Mouse (Mus musculus) midbrain, embryonic 15.5 days (tissue): ENCODE results near the gene G530012D18Rik. TPM values are rescaled to one million over a fixed set of nuclear protein-coding genes. Genes with fewer than 3 reads are reported as not detected.
"Not testable (repeated sequence)": the region's sequence is repeated elsewhere in the genome, so short reads cannot be mapped to it uniquely, and the experiment has no call there.

ENCODE experiments used
- ATAC-seq: fragments of 200-750 bp; cut with Nextera tagmentation; replicated peaks from 2 replicates; pipeline ENCODE4 v1.8.0; 2017; ENCODE audit warnings: moderate TSS enrichment
- H3K27ac ChIP-seq: fragments of 300-500 bp; sonication (generic); 2 replicates; pipeline ENCODE4 v1.5.1; 2015; ENCODE audit warnings: mild to moderate bottlenecking, inconsistent platforms
- H3K27me3 ChIP-seq: fragments of 300-500 bp; sonication (generic); replicated peaks from 2 replicates; pipeline ENCODE4 v1.6.1; 2015; ENCODE audit warnings: inconsistent platforms
- H3K36me3 ChIP-seq: fragments of 300-500 bp; sonication (generic); replicated peaks from 2 replicates; pipeline ENCODE4 v1.6.1; 2015; ENCODE audit warnings: inconsistent platforms
- H3K4me1 ChIP-seq: fragments of 300-500 bp; sonication (generic); 2 replicates; pipeline ENCODE4 v1.6.1; 2015; ENCODE audit warnings: inconsistent platforms
- H3K4me2 ChIP-seq: fragments of 300-500 bp; sonication (generic); 2 replicates; pipeline ENCODE4 v1.6.1; 2015; ENCODE audit warnings: inconsistent platforms, mild to moderate bottlenecking, moderate library complexity
- H3K4me3 ChIP-seq: fragments of 300-500 bp; sonication (generic); 2 replicates; pipeline ENCODE4 v1.5.1; 2015; ENCODE audit warnings: mild to moderate bottlenecking, inconsistent platforms
- H3K9ac ChIP-seq: fragments of 300-500 bp; sonication (generic); 2 replicates; pipeline ENCODE4 v1.6.1; 2015; ENCODE audit warnings: mild to moderate bottlenecking, inconsistent platforms
- H3K9me3 ChIP-seq: fragments of 300-500 bp; sonication (generic); 2 replicates; pipeline ENCODE4 v1.6.1; 2016; ENCODE audit warnings: inconsistent platforms
- WGBS: fragments of 180-500 bp; shearing (Covaris S2); methylation state at CpG from one replicate; pipeline ENCODE4 v1.1.7; 2015; ENCODE audit warnings: mixed read lengths; 5-methylcytosine and 5-hydroxymethylcytosine counted together
- polyA plus RNA-seq: library from polyadenylated mRNA; unstranded; fragments of >200 nt; fragmentation: Nextera tagmentation; extraction: Ambion mirVana; gene quantifications from 2 replicates; pipeline ENCODE4 v1.2.1, GENCODE M21; 2015

Gene G530012D18Rik
- not detected in 2 replicates for polyA plus RNA-seq

- ATAC-seq, H3K9ac ChIP-seq, H3K9me3 ChIP-seq, H3K36me3 ChIP-seq, H3K27me3 ChIP-seq, H3K4me1 ChIP-seq, H3K27ac ChIP-seq, H3K4me3 ChIP-seq, H3K4me2 ChIP-seq: not testable (repeated sequence)
- 92% methylated on average over 2 of the region's 3 CpGs for WGBS
Measured at GRCm38 (mm10) chr1:85575376-85575775, at the start of gene G530012D18Rik. Gene G530012D18Rik (plus strand): TSS chr1:85575676.

GRCm38 (mm10) chr1:85526401-85526800 is 49.1 kb upstream of the G530012D18Rik start:
- H3K4me3 ChIP-seq, ATAC-seq, H3K9ac ChIP-seq, H3K4me1 ChIP-seq, H3K9me3 ChIP-seq, H3K27ac ChIP-seq, H3K27me3 ChIP-seq, H3K4me2 ChIP-seq, H3K36me3 ChIP-seq: not testable (repeated sequence)
- 73% methylated on average over 3 of the region's 3 CpGs for WGBS

GRCm38 (mm10) chr1:85528451-85529110 is 46.9 kb upstream of the G530012D18Rik start:
- not testable (repeated sequence) for H3K27me3 ChIP-seq, H3K4me1 ChIP-seq, H3K9ac ChIP-seq, H3K4me3 ChIP-seq, H3K27ac ChIP-seq, H3K9me3 ChIP-seq, H3K36me3 ChIP-seq, ATAC-seq, H3K4me2 ChIP-seq
- 80% methylated on average over 15 of the region's 15 CpGs for WGBS

GRCm38 (mm10) chr1:85543818-85544217 is 31.7 kb upstream of the G530012D18Rik start:
- not testable (repeated sequence) for ATAC-seq

GRCm38 (mm10) chr1:85546442-85546841 is 29.0 kb upstream of the G530012D18Rik start:
- not testable (repeated sequence) for H3K36me3 ChIP-seq, H3K27ac ChIP-seq, H3K9me3 ChIP-seq, H3K27me3 ChIP-seq, H3K4me1 ChIP-seq, ATAC-seq, H3K4me3 ChIP-seq, H3K4me2 ChIP-seq, H3K9ac ChIP-seq

More at GRCm38 (mm10) chr1:85543818-85544217, 31.7 kb upstream of the G530012D18Rik start:
- H3K4me1 ChIP-seq, H3K36me3 ChIP-seq, H3K27me3 ChIP-seq, H3K4me2 ChIP-seq, H3K9ac ChIP-seq, H3K27ac ChIP-seq, H3K9me3 ChIP-seq, H3K4me3 ChIP-seq: not testable (repeated sequence)
- 78% methylated on average over 4 of the region's 4 CpGs for WGBS

- H3K27me3 ChIP-seq, ATAC-seq, H3K9me3 ChIP-seq, H3K4me2 ChIP-seq, H3K27ac ChIP-seq, H3K4me3 ChIP-seq, H3K9ac ChIP-seq, H3K36me3 ChIP-seq, H3K4me1 ChIP-seq: not testable (repeated sequence)
- WGBS, result 86% methylated on average over 4 of the region's 4 CpGs
Measured at GRCm38 (mm10) chr1:85555261-85555660, 20.2 kb upstream of the G530012D18Rik start.

GRCm38 (mm10) chr1:85573554-85573953 is 1.9 kb upstream of the G530012D18Rik start:
- not testable (repeated sequence) for ATAC-seq, H3K4me2 ChIP-seq, H3K4me3 ChIP-seq, H3K27ac ChIP-seq, H3K4me1 ChIP-seq, H3K27me3 ChIP-seq, H3K36me3 ChIP-seq, H3K9ac ChIP-seq, H3K9me3 ChIP-seq
- 76% methylated on average over 4 of the region's 4 CpGs for WGBS

- not testable (repeated sequence) for H3K36me3 ChIP-seq, H3K9me3 ChIP-seq, H3K27ac ChIP-seq, H3K4me3 ChIP-seq, ATAC-seq, H3K9ac ChIP-seq, H3K4me2 ChIP-seq, H3K4me1 ChIP-seq, H3K27me3 ChIP-seq
- WGBS, result 70% methylated on average over 3 of the region's 3 CpGs
Measured at GRCm38 (mm10) chr1:85578372-85579010, 3.0 kb downstream of the G530012D18Rik start.

- not testable (repeated sequence) for H3K4me3 ChIP-seq, H3K4me1 ChIP-seq, H3K9me3 ChIP-seq, H3K9ac ChIP-seq, H3K36me3 ChIP-seq, H3K27ac ChIP-seq, ATAC-seq, H3K4me2 ChIP-seq, H3K27me3 ChIP-seq
- 73% methylated on average over 6 of the region's 7 CpGs for WGBS
Measured at GRCm38 (mm10) chr1:85579199-85580147, 4.0 kb downstream of the G530012D18Rik start.

- 67% methylated on average over 3 of the region's 4 CpGs for WGBS
- H3K9me3 ChIP-seq, H3K9ac ChIP-seq, H3K4me3 ChIP-seq, H3K36me3 ChIP-seq, H3K4me1 ChIP-seq, H3K4me2 ChIP-seq, H3K27ac ChIP-seq, H3K27me3 ChIP-seq: not testable (repeated sequence)
- ATAC-seq, result 0 out of 2 replicates have a peak, but pooled peaks have one; percentile 20
Measured at GRCm38 (mm10) chr1:85580148-85580534, 4.7 kb downstream of the G530012D18Rik start.

GRCm38 (mm10) chr1:85580578-85580977 is 5.1 kb downstream of the G530012D18Rik start:
- H3K9ac ChIP-seq, H3K36me3 ChIP-seq, H3K27me3 ChIP-seq, H3K9me3 ChIP-seq, H3K27ac ChIP-seq, H3K4me1 ChIP-seq, ATAC-seq, H3K4me3 ChIP-seq, H3K4me2 ChIP-seq: not testable (repeated sequence)
- WGBS, result 72% methylated on average over 3 of the region's 3 CpGs

GRCm38 (mm10) chr1:85581518-85581917 is 6.0 kb downstream of the G530012D18Rik start:
- H3K4me3 ChIP-seq, H3K4me2 ChIP-seq, H3K27ac ChIP-seq, H3K9ac ChIP-seq, H3K36me3 ChIP-seq, H3K27me3 ChIP-seq, H3K4me1 ChIP-seq, H3K9me3 ChIP-seq, ATAC-seq: not testable (repeated sequence)
- WGBS, result 32% methylated on average over 5 of the region's 5 CpGs
